ENCODE assay signal across 29 mouse cellular contexts in genomic region chr3:131785524-131785923, GRCm38 (mm10).
DNase-seq lines count a peak whose midpoint lies in the region; ATAC-seq lines count a peak whose summit lies in the region.
"Had no signal": no experiment of that assay in that cellular context is flagged by ENCODE, and none has a peak within 500 bp of the region (broad histone marks: within the 10 kb centered on the region; RNA-seq: fewer than 3 reads in every experiment).

No protein-coding gene starts in this region.

- no peaks in the 10 kb centered on the region for H3K9me3 ChIP-seq in embryonic facial prominence, embryonic 14.5 days (ENCODE audit: control insufficient read depth, low read length)
- H3K9me3 ChIP-seq in embryonic facial prominence, embryonic 10.5 days, result no peaks in the 10 kb centered on the region
- H3K9me3 ChIP-seq: embryonic facial prominence, embryonic 15.5 days; forebrain, embryonic 13.5 days; hindbrain, embryonic 15.5 days; limb, embryonic 13.5 days; liver, embryonic 12.5 days; midbrain, embryonic 13.5 days; stomach, embryonic 15.5 days had no signal

- ATAC-seq in embryonic facial prominence, embryonic 14.5 days (ENCODE audit: low read depth), result peak; percentile 53; the same call in 1 of the 2 replicates
- ATAC-seq: forebrain, embryonic 13.5 days; inflammation-experienced regulatory T-cells, adult 6 months; liver, embryonic 12.5 days; liver, postnatal 0 days; lung, postnatal 0 days; midbrain, embryonic 13.5 days had no signal

- H3K4me1 ChIP-seq in embryonic facial prominence, embryonic 14.5 days (ENCODE audit: control insufficient read depth, insufficient read depth, low read length), result 0 out of 2 replicates have a peak, but pooled peaks cover 2% of the 10 kb centered on the region
- no peaks in the 10 kb centered on the region for H3K4me1 ChIP-seq in embryonic facial prominence, embryonic 10.5 days
- H3K4me1 ChIP-seq: embryonic facial prominence, embryonic 15.5 days; forebrain, embryonic 13.5 days; hindbrain, embryonic 15.5 days; limb, embryonic 13.5 days; liver, embryonic 12.5 days; midbrain, embryonic 13.5 days; stomach, embryonic 15.5 days had no signal

- no peak overlapping the region for H3K9ac ChIP-seq in embryonic facial prominence, embryonic 14.5 days (ENCODE audit: low read depth, low read length)
- H3K9ac ChIP-seq: embryonic facial prominence, embryonic 15.5 days; forebrain, embryonic 13.5 days; hindbrain, embryonic 15.5 days; limb, embryonic 13.5 days; liver, embryonic 12.5 days; liver, postnatal 0 days; midbrain, embryonic 13.5 days; stomach, embryonic 15.5 days had no signal

- 53% methylated on average over 3 of the region's 3 CpGs for WGBS in embryonic facial prominence, embryonic 14.5 days
- 88% methylated on average over 3 of the region's 3 CpGs for WGBS in embryonic facial prominence, embryonic 10.5 days

- H3K27ac ChIP-seq in embryonic facial prominence, embryonic 14.5 days (replicated peaks; ENCODE audit: low read depth, low read length), result no peak overlapping the region
- no peak overlapping the region for H3K27ac ChIP-seq in embryonic facial prominence, embryonic 10.5 days (replicated peaks)
- H3K27ac ChIP-seq: embryonic facial prominence, embryonic 15.5 days; forebrain, embryonic 13.5 days; hindbrain, embryonic 15.5 days; limb, embryonic 13.5 days; liver, embryonic 12.5 days; midbrain, embryonic 13.5 days; stomach, embryonic 15.5 days had no signal

- no peak overlapping the region for H3K4me3 ChIP-seq in embryonic facial prominence, embryonic 14.5 days (ENCODE audit: low read depth, low read length)
- H3K4me3 ChIP-seq in embryonic facial prominence, embryonic 10.5 days, result no peak overlapping the region
- H3K4me3 ChIP-seq: embryonic facial prominence, embryonic 15.5 days; forebrain, embryonic 13.5 days; hindbrain, embryonic 15.5 days; limb, embryonic 13.5 days; liver, embryonic 12.5 days; midbrain, embryonic 13.5 days; stomach, embryonic 15.5 days had no signal

- no peaks in the 10 kb centered on the region for H3K36me3 ChIP-seq in embryonic facial prominence, embryonic 14.5 days (ENCODE audit: control insufficient read depth, insufficient read depth, low read length)
- H3K36me3 ChIP-seq in embryonic facial prominence, embryonic 10.5 days (replicated peaks), result no peaks in the 10 kb centered on the region
- H3K36me3 ChIP-seq: embryonic facial prominence, embryonic 15.5 days; hindbrain, embryonic 15.5 days; limb, embryonic 13.5 days; liver, embryonic 12.5 days; midbrain, embryonic 13.5 days; stomach, embryonic 15.5 days had no signal

- H3K4me2 ChIP-seq in embryonic facial prominence, embryonic 14.5 days (ENCODE audit: low read depth, low read length), result no peak overlapping the region
- H3K4me2 ChIP-seq: embryonic facial prominence, embryonic 15.5 days; forebrain, embryonic 13.5 days; heart, embryonic 11.5 days; hindbrain, embryonic 15.5 days; limb, embryonic 13.5 days; liver, embryonic 12.5 days; midbrain, embryonic 13.5 days; stomach, embryonic 15.5 days had no signal

- DNase-seq in embryonic facial prominence, embryonic 14.5 days (ENCODE audit: low spot score), result peak; percentile 59
- DNase-seq in embryonic facial prominence, embryonic 10.5 days (ENCODE audit: low spot score), result no peak
- DNase-seq in left cerebral cortex, postnatal 4 days, result peak; percentile 13
- DNase-seq in left cerebral cortex, postnatal 14 days (ENCODE audit: low spot score in 2 of 2), result no peak
- DNase-seq in 3T3-L1 (ENCODE audit: low read depth, low spot score) (peak; percentile 65), NIH3T3 (ENCODE audit: low read depth) (peak; percentile 87)
- no peak for DNase-seq in embryo, embryonic 11 days
- no peak for DNase-seq in gastrocnemius, postnatal 36 days
- DNase-seq: adrenal gland, postnatal 36 days; B cell, adult 2 months; cerebellum, adult 2 months; gastrocnemius, postnatal 25 days; heart, adult 18-20 months; kidney, adult 11 months; layer of hippocampus, adult 9-11 months; liver, postnatal 0 days; retina, postnatal 1 day; right cerebral cortex, postnatal 14 days had no signal

- no peaks in the 10 kb centered on the region for H3K27me3 ChIP-seq in embryonic facial prominence, embryonic 14.5 days (replicated peaks; ENCODE audit: control insufficient read depth, insufficient read depth, low read length)
- no peaks in the 10 kb centered on the region for H3K27me3 ChIP-seq in embryonic facial prominence, embryonic 10.5 days (replicated peaks; ENCODE audit: low read depth, poor library complexity, severe bottlenecking)
- H3K27me3 ChIP-seq: CH12.LX; embryonic facial prominence, embryonic 15.5 days; forebrain, embryonic 13.5 days; hindbrain, embryonic 15.5 days; limb, embryonic 13.5 days; liver, embryonic 12.5 days; midbrain, embryonic 13.5 days; stomach, embryonic 15.5 days had no signal

- intact Hi-C loops in left cerebral cortex, postnatal 4 days (cut with DNase I), result no loop called here
- intact Hi-C loops in left cerebral cortex, postnatal 14 days (cut with DNase I), result no loop called here
- intact Hi-C loops in gastrocnemius, postnatal 36 days (cut with DNase I), result no loop called here

Comparison
In these comparisons a context has a peak if more than half of its experiments do, and no peak if none do; other contexts are left out.
1. DNase-seq: peak in embryonic facial prominence, embryonic 14.5 days (single experiment), left cerebral cortex, postnatal 4 days (single experiment), 3T3-L1 (single experiment) and NIH3T3 (single experiment); none in embryonic facial prominence, embryonic 10.5 days (single experiment), left cerebral cortex, postnatal 14 days (0 of 2), embryo, embryonic 11 days (single experiment) and gastrocnemius, postnatal 36 days (0 of 2).